Mouse (Mus musculus) regulatory T cell (primary cell): ENCODE results near the gene Evi5l.

Experiments
- in situ Hi-C: fragments of 300-600 bp; cut with MboI, MseI; formaldehyde crosslinking; loops from one replicate; pipeline ENCODE4 v1.15.1; 2025; ENCODE audit warnings: high pct_unique_total_duplicates

Gene Evi5l

GRCm38 (mm10) chr8:4165852-4166751 lies at the start of gene Evi5l:
Gene Evi5l (plus strand): TSS chr8:4166567.
- in situ Hi-C loops: loop anchor here (5.0 to 10.0 kb wide), 2 partner anchors 91 to 811 kb away; partner anchors contain the start of genes A430078G23Rik and Ctxn1

DNA sequence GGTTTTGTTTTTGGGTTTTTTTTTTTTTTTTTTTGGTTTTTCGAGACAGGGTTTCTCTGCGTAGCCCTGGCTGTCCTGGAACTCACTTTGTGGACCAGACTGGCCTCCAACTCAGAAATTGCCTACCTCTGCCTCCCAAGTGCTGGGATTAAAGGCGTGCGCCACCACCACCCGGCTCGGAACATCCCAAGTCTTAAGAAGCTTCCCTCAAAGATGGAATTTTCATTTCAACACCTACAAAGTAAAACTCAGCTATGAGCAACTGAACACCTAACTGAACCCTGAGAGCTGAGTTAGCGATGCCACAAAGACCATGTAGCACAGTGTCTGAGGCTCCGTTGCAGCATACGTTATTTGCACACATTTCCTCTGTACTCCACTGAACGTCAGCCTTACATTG lies 32.6 kb upstream of the Evi5l start, which contains the start of gene Cd209g:
TSS of gene Cd209g (plus strand) at position 301 of the 400 bp plus-strand sequence.
- in situ Hi-C loops: loop anchor here (25.0 kb wide), 1 partner anchor 229 kb away; no protein-coding TSS in a partner anchor

GRCm38 (mm10) chr8:4139660-4140646 lies 26.4 kb upstream of the Evi5l start:
- in situ Hi-C loops: loop anchor here (25.0 kb wide), 1 partner anchor 222 kb away; no protein-coding TSS in a partner anchor

GRCm38 (mm10) chr8:4141721-4142120 lies 24.6 kb upstream of the Evi5l start:
- in situ Hi-C loops: loop anchor here (25.0 kb wide), 1 partner anchor 221 kb away; no protein-coding TSS in a partner anchor

- in situ Hi-C loops: loop anchor here (25.0 kb wide), 1 partner anchor 215 kb away; no protein-coding TSS in a partner anchor
Observed at GRCm38 (mm10) chr8:4147272-4147671, 19.1 kb upstream of the Evi5l start.

- in situ Hi-C loops: no loop called here
Observed at GRCm38 (mm10) chr8:4154878-4155277, 11.5 kb upstream of the Evi5l start.

DNA sequence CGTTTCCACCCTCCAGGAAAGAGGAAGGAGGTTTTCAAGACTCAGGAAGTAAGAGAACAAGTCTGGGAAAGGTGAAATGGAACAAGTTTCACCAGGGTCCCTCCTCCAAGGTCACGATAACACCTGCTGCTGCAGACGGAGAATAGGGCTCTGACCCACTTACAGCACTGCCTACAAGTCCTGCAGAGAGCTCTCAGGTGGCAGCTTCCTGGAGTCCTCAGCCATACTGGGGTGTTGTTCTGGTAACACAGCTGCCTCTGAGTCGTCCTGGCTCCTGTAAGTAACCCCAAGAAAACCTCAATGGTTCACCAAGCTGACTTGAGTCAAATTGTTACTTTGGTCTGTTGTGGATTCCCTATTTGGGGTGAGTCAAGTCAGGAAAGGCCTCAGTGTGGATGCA lies 3.6 kb upstream of the Evi5l start:
- in situ Hi-C loops: loop anchor here (10.0 kb wide), 1 partner anchor 808 kb away; the partner anchor contains the start of gene A430078G23Rik

DNA sequence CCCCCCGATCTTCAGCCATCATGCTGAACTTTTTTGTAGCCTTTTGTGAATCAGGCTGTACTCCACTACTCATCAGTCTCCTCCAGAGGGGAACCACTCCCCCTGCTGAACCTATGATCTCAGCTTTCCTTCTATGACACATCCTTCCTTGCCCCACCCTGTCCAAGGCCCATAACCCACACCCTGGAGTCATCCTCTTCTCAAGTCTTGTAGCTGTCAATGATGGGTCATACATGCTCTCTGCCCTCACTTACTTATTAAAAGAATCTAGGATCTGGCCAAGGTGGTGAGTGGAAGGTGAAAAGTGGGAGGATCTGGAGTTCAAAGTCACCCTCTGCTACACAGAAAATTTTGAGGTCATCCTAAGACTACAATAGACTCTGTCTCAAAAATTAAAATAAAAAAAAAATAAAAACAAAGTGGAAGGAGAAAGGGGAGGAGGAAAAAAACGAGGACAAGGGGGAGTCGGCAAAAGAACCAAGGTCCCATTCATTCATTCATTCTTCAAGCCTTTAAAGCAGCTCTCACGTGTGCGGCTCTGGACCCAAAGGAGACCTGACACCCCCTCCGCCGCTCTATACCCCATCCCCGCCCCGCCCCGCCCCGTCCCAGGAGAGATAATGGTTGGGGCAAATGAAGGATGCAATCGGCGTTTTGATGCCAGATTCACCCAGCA lies 1.1 kb upstream of the Evi5l start:
- in situ Hi-C loops: loop anchor here (5.0 to 10.0 kb wide), 2 partner anchors 92 to 811 kb away; partner anchors contain the start of genes A430078G23Rik and Ctxn1

DNA sequence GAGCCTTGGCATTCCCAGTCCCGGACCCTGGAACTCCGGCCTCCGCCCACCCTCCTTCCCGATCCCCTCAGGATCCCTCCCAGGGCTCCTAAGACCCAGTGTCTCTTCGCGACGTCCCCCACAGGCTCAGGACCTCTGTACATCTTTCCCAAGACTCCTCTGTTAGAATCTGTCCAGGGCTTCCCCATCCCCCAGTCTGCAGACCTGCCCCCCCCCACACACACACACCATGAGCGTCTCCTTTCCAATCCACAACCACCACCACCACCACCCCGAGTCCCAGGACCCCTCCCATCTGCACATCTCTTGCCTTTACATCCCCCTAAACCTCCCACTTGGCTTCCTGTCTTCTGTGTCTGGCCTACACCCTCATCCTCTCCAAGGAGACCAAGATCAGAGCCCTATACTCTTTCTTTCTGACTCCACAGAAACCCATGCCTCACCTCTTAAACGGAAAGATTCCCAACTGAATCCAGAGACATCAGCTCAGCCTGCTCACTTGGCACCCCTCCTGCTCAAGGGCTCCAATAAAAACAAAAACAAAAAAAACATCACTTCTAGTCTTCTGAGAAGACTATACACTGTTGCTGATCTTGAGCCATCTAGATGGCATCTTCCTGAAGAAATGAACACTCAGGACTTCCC lies 636 bp downstream of the Evi5l start:
- in situ Hi-C loops: loop anchor here (5.0 to 10.0 kb wide), 2 partner anchors 90 to 812 kb away; partner anchors contain the start of genes A430078G23Rik and Ctxn1

GRCm38 (mm10) chr8:4167918-4168317 lies 1.6 kb downstream of the Evi5l start:
- in situ Hi-C loops: loop anchor here (5.0 to 10.0 kb wide), 2 partner anchors 89 to 813 kb away; partner anchors contain the start of genes A430078G23Rik and Ctxn1

- in situ Hi-C loops: no loop called here
Observed at GRCm38 (mm10) chr8:4172486-4172885, 6.1 kb downstream of the Evi5l start.

GRCm38 (mm10) chr8:4174018-4174417 lies 7.7 kb downstream of the Evi5l start:
- in situ Hi-C loops: no loop called here

- in situ Hi-C loops: no loop called here
Observed at GRCm38 (mm10) chr8:4183409-4183808, 17.0 kb downstream of the Evi5l start.

DNA sequence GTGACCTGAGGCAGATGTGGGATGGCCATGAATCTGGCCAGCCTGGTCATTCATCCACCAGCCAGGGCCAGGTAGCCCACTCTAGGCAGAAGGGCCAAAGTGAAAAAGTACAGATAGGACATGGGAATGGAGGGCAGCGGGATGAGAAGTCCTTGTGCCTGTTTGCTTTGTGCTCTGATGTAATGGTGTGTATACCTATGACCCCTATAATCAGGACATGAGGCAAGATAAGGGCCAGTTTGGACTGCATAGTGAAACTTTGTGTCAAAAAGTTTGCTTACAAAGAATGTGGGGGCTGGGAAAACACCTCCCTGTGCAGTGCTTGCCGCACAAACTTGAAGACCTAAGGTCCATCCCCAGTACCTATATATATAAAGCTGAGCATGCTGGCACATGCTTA lies 19.8 kb downstream of the Evi5l start:
- in situ Hi-C loops: no loop called here

DNA sequence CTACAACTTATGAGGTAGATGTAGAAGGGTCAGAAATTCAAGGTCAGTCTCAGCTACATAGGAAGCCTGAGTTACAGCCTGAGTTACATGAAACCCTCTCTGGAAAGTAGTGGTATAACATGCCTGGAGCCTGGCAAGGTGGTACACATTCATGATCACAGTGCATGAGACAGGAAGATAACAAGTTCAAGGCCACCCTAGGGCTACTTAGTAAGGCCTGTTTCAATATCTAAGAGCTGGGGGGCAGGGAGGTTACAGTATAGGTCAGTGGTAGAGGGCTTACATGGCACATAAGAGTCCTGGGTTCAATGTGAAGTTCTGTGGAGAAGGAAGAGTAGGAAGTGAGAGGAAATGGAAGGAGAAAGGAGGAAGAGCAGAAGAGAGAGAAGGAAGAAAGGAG lies 22.2 kb downstream of the Evi5l start:
- in situ Hi-C loops: no loop called here

- in situ Hi-C loops: no loop called here
Observed at GRCm38 (mm10) chr8:4189031-4189722, 22.8 kb downstream of the Evi5l start.

DNA sequence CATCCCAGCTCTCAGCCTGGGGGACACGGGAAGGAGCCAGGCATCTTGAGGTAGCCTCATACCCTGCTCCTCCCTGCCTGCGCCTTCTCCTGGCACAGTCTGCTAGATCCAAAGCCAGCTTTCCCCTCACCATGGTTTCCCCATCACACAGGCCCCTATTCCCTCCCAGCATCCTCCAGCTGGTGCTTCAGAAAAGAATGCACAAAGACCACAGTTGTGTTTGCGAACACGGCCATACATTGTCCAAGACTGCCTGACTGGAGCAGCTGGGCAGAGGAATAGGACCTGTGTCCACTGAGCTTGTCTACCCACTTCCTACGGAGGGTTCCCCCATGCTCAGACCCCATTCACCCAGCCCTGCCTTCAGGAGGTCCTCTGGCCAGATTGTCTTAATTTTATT lies 25.9 kb downstream of the Evi5l start:
- in situ Hi-C loops: no loop called here

DNA sequence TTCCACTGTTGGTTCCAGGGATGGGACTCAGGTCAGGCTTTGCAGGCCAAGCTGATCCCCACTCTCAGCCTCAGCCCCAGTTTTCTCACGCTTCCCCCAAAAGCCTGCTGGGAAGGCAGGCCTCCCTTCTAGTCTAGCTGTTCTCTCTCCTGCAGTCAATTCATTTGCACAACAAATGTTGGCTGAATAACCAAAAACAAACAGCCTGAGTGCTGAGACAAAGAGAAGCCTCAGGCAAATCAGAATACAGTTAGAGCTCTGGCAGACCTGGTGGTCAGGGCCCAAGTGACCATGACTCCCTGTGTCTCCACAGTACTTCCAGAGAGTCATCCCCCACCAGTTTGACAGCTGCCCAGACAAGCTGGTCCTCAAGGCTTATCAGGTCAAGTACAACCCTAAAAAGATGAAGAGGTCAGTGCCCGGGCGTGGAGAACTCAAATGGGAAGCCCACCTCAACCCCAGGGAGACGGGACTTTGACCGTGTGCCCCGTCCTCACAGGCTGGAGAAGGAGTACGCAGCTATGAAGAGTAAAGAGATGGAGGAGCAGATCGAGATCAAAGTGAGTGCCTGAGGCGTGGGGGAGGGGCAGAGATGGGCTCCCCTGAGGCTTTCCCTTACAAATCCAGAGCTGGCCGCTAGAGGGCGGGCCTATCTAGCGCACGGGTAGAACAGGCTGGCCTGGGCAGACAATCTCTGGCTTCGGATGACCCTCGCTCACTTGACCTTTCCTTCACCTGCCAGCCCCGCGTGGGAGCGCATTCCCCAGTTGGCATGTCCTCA lies 26.6 kb downstream of the Evi5l start:
- in situ Hi-C loops: no loop called here

GRCm38 (mm10) chr8:4193588-4193894 lies 27.2 kb downstream of the Evi5l start:
- in situ Hi-C loops: no loop called here
